Mouse (Mus musculus): Measurements from ENCODE around the gene Gucd1.
"Not testable (repeated sequence)": the region's sequence is repeated elsewhere in the genome, so short reads cannot be mapped to it uniquely, and the experiment has no call there.

Gene Gucd1

GRCm38 (mm10) chr10:75475139-75475850 lies 42.5 kb downstream of the Gucd1 start:
- not testable (repeated sequence) for DNase-seq (ENCODE audit: low spot score in 2 of 2)

- DNase-seq (ENCODE audit: low spot score in 2 of 2) = no peak
Measured at GRCm38 (mm10) chr10:75474571-75474970, 43.2 kb downstream of the Gucd1 start.

GRCm38 (mm10) chr10:75473411-75473810 lies 44.4 kb downstream of the Gucd1 start:
- peak in 1 of 2 experiments; percentile 50 for DNase-seq (ENCODE audit: low spot score in 2 of 2)

GRCm38 (mm10) chr10:75465781-75466550 lies 51.8 kb downstream of the Gucd1 start:
- DNase-seq (ENCODE audit: low spot score in 2 of 2) = no peak

GRCm38 (mm10) chr10:75462728-75463127 lies 55.0 kb downstream of the Gucd1 start:
- DNase-seq (ENCODE audit: low spot score in 2 of 2) = no peak

GRCm38 (mm10) chr10:75458329-75458728 lies 59.4 kb downstream of the Gucd1 start:
- no peak for DNase-seq (ENCODE audit: low spot score in 2 of 2)

- DNase-seq (ENCODE audit: low spot score in 2 of 2) = no peak
Measured at GRCm38 (mm10) chr10:75457852-75458251, 59.9 kb downstream of the Gucd1 start.

GRCm38 (mm10) chr10:75456061-75456831 lies 61.5 kb downstream of the Gucd1 start:
- DNase-seq (ENCODE audit: low spot score in 2 of 2) = not testable (repeated sequence)

- DNase-seq (ENCODE audit: low spot score in 2 of 2) = no peak
Measured at GRCm38 (mm10) chr10:75451036-75451786, 66.6 kb downstream of the Gucd1 start.

- DNase-seq (ENCODE audit: low spot score in 2 of 2) = no peak
Measured at GRCm38 (mm10) chr10:75450331-75450730, 67.4 kb downstream of the Gucd1 start.

GRCm38 (mm10) chr10:75448806-75449420 lies 68.9 kb downstream of the Gucd1 start:
- DNase-seq (ENCODE audit: low spot score in 2 of 2) = no peak

- DNase-seq (ENCODE audit: low spot score in 2 of 2) = no peak
Measured at GRCm38 (mm10) chr10:75447489-75447888, 70.3 kb downstream of the Gucd1 start.

GRCm38 (mm10) chr10:75446501-75447083 lies 71.2 kb downstream of the Gucd1 start:
- peak in 1 of 2 experiments; percentile 57 for DNase-seq (ENCODE audit: low spot score in 2 of 2)

- no peak for DNase-seq (ENCODE audit: low spot score in 2 of 2)
Measured at GRCm38 (mm10) chr10:75445030-75445429, 72.7 kb downstream of the Gucd1 start.

- peak in 1 of 2 experiments; percentile 52 for DNase-seq (ENCODE audit: low spot score in 2 of 2)
Measured at GRCm38 (mm10) chr10:75444111-75444826, 73.5 kb downstream of the Gucd1 start.

GRCm38 (mm10) chr10:75443017-75443416 lies 74.8 kb downstream of the Gucd1 start:
- no peak for DNase-seq (ENCODE audit: low spot score in 2 of 2)

GRCm38 (mm10) chr10:75441800-75442199 lies 76.0 kb downstream of the Gucd1 start:
- DNase-seq (ENCODE audit: low spot score in 2 of 2) = peak in 1 of 2 experiments; percentile 3

GRCm38 (mm10) chr10:75440756-75441155 lies 77.0 kb downstream of the Gucd1 start:
- DNase-seq (ENCODE audit: low spot score in 2 of 2) = no peak

- DNase-seq (ENCODE audit: low spot score in 2 of 2) = peak in 1 of 2 experiments; percentile 60
Measured at GRCm38 (mm10) chr10:75439211-75439811, 78.5 kb downstream of the Gucd1 start.

Data from spleen, postnatal 10 days (tissue).